Mouse (Mus musculus): ENCODE results near the gene Rfx8.
A peak's percentile ranks its signal among the peaks of the same experiment; 100 is the strongest.

Gene Rfx8

GRCm38 (mm10) chr1:39720632-39721350, at the start of gene Rfx8:
Rfx8 (minus strand) TSS chr1:39720997.
- DNase-seq (ENCODE audit: low spot score in 2 of 2): no peak

GRCm38 (mm10) chr1:39770436-39770835, 49.6 kb upstream of the Rfx8 start:
- DNase-seq (ENCODE audit: low spot score in 2 of 2): no peak

GRCm38 (mm10) chr1:39768017-39768416, 47.2 kb upstream of the Rfx8 start:
- DNase-seq (ENCODE audit: low spot score in 2 of 2): no peak

- DNase-seq (ENCODE audit: low spot score in 2 of 2): no peak
These were observed 45.2 kb upstream of the Rfx8 start for GRCm38 (mm10) chr1:39765854-39766493.

- peak; percentile 65 to 75 for DNase-seq (ENCODE audit: low spot score in 2 of 2)
These were observed 41.2 kb upstream of the Rfx8 start for GRCm38 (mm10) chr1:39762025-39762370.

- DNase-seq (ENCODE audit: low spot score in 2 of 2): peak; percentile 44 to 65
These were observed 40.6 kb upstream of the Rfx8 start for GRCm38 (mm10) chr1:39761211-39762024.

GRCm38 (mm10) chr1:39760181-39760715, 39.5 kb upstream of the Rfx8 start:
- DNase-seq (ENCODE audit: low spot score in 2 of 2): no peak

- no peak for DNase-seq (ENCODE audit: low spot score in 2 of 2)
These were observed 38.7 kb upstream of the Rfx8 start for GRCm38 (mm10) chr1:39759231-39760175.

GRCm38 (mm10) chr1:39758244-39758643, 37.4 kb upstream of the Rfx8 start:
- no peak for DNase-seq (ENCODE audit: low spot score in 2 of 2)

- no peak for DNase-seq (ENCODE audit: low spot score in 2 of 2)
These were observed 36.2 kb upstream of the Rfx8 start for GRCm38 (mm10) chr1:39756952-39757351.

- no peak for DNase-seq (ENCODE audit: low spot score in 2 of 2)
These were observed 33.6 kb upstream of the Rfx8 start for GRCm38 (mm10) chr1:39754224-39754957.

GRCm38 (mm10) chr1:39751537-39751936, 30.7 kb upstream of the Rfx8 start:
- DNase-seq (ENCODE audit: low spot score in 2 of 2): no peak

GRCm38 (mm10) chr1:39749664-39750063, 28.9 kb upstream of the Rfx8 start:
- DNase-seq (ENCODE audit: low spot score in 2 of 2): no peak

GRCm38 (mm10) chr1:39749214-39749613, 28.4 kb upstream of the Rfx8 start:
- no peak for DNase-seq (ENCODE audit: low spot score in 2 of 2)

- DNase-seq (ENCODE audit: low spot score in 2 of 2): no peak
These were observed 27.9 kb upstream of the Rfx8 start for GRCm38 (mm10) chr1:39748666-39749065.

GRCm38 (mm10) chr1:39746464-39746863, 25.7 kb upstream of the Rfx8 start:
- DNase-seq (ENCODE audit: low spot score in 2 of 2): no peak

- DNase-seq (ENCODE audit: low spot score in 2 of 2): no peak
These were observed 20.2 kb upstream of the Rfx8 start for GRCm38 (mm10) chr1:39740948-39741347.

GRCm38 (mm10) chr1:39740002-39740401, 19.2 kb upstream of the Rfx8 start:
- DNase-seq (ENCODE audit: low spot score in 2 of 2): no peak

GRCm38 (mm10) chr1:39735927-39736604, 15.3 kb upstream of the Rfx8 start:
- DNase-seq (ENCODE audit: low spot score in 2 of 2): no peak

GRCm38 (mm10) chr1:39735493-39735892, 14.7 kb upstream of the Rfx8 start:
- DNase-seq (ENCODE audit: low spot score in 2 of 2): no peak
